Mouse (Mus musculus) layer of hippocampus, adult 6 months (tissue): Measurements from ENCODE around the gene Acp4. TPM values are rescaled to one million over a fixed set of nuclear protein-coding genes. Genes with fewer than 3 reads are reported as not detected.

Experiments used
- long read RNA-seq, 2 experiments: library from polyadenylated mRNA; unstranded; transcript quantifications; one replicate each; pipeline ENCODE4 v2.0.0; 2019 to 2020
- polyA plus RNA-seq: library from polyadenylated mRNA; unstranded; fragments of <200 nt; fragmentation: Nextera tagmentation; gene quantifications from 2 replicates; pipeline ENCODE4 v1.2.3, GENCODE M21; 2021

The Acp4 gene
- not detected in 2 replicates for polyA plus RNA-seq
- long read RNA-seq, experiment 1, result 0 reads
- long read RNA-seq, experiment 2, result 0 reads

DNA sequence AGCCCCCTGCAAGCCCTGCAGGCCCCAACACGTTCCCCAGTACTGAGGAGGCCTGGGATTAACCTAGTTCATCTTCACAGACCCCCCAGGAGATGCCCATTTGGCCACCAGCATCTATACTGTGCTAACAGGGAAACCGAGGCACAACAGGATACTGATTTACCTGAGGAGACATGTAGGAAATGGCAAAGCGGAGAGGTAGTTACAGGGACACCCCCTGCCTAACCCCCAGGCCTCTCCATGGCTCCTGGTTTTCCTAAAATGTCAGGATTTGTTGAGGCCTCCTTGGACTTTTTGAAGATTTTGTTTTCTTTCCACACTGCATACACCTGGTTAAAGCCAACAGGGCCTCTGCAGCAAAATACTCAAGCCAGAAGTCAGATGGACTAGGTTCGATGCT, at the start of gene Acp4:
Gene Acp4 (minus strand): TSS at position 101 of the 400 bp plus-strand sequence.

GRCm38 (mm10) chr7:44306516-44307240, 49.5 kb upstream of the Acp4 start, which contains the start of gene Clec11a:
Gene Clec11a (minus strand): TSS chr7:44306902.

DNA sequence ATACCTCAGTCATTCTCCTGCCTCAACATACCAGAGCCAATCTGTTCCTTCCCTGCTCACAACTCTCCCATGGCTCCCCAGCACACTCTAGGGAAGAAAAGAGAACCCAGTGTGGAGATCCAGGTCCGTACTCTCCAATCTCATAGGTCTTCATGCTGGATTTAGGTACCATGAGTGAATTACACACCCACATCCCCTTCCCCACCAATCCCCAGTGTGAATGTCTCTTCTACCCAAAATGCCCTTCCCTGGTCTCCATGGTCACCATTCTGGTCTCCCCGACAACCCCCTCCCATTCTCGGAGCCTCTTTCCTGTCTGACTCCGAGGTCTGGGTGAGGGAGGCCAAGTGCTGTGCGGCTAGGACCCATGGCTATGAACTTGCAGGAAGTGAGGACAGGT, 4.0 kb upstream of the Acp4 start, which contains the start of gene Gm15517:
Gene Gm15517 (plus strand): TSS at position 301 of the 400 bp plus-strand sequence.

DNA sequence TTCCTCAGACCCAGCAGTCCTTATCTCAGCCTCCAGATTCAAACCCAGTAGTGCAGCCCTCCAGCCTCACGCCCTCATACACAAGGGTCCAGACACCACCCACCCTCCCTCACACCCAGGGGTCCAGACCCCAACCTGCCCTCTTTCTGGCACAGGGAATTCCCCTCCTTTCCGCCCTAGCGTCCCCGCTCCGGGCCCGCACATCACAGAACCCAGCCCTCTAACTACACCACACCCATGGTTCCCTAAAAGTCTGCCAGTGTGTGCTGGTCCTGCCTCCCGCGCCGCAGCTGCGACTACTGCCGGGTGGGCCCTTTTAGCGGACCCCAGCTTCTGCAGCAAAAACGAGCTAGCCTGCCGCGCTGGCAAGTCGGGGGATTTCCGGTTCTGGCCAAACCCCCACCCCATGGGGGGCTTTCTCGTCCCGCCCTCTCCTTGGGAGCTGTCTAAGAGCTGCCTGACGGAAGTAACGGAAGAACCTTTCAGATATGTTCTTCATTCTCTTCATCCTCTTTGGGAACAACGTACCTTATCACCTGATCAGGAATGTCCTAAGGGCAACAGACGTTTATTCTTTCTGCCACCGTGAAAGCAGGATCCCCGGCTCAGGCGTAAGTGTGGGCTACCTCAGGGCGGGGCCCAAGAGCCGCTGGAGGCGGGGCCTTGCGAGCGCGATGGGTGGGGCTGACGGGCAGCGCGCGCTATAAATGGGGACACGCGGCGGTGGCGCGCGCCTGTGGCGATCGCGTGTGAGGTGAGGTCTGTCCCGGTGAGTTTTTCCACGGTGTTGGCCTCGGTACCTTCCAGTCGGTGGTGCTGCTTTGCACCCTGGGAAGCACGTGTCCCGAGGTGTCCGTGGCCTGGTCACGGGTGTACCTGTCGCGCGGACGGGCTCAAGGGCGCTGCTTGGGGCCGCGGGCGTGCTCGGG, 10.9 kb downstream of the Acp4 start, which contains the start of the genes 1700028J19Rik and 2410002F23Rik:
Gene 1700028J19Rik (minus strand): TSS at position 641 of the 929 bp plus-strand sequence.
Gene 2410002F23Rik (plus strand): TSS at position 668 of the 929 bp plus-strand sequence.

DNA sequence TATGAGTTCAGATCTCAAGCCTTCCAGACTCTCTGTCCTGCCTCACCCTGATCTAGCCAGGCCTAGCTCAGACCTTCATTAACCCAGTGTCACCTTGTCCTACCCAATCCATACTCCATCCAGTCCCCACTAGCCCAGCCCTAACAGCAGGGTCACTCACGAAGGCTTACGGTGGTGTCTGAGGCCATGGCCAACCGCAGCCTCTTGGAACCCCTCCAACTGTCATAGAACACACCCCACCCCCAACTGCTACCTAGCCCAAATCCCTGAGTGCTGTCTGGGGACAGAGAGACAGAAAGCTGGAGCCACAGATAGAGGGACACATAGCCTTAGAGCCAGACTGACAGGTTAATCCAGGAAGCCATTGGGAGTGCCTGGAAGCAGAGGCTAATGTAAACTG, 21.3 kb downstream of the Acp4 start, which contains the start of gene Gm36864:
Gene Gm36864 (plus strand): TSS at position 269 of the 400 bp plus-strand sequence.

DNA sequence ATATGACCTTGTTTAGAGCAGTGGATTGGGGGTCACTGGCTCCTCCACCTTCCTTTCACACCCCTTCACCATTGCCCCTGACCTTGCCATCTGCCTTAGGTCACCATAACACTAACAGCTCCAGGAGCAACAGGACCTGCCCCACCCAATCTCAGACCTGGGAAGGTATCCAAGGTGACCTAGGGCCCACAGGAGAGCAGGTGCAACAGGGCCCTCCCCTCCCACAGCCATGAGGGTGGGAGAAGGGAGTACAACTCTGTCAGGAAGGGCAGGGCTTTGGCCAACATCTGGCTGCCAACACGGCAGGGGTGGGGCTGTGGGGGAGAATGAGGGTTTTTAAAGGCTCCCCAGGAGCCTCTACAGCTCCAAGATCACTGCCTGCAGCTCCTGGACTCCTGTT, 32.1 kb downstream of the Acp4 start, which contains the start of gene Klk1:
Gene Klk1 (plus strand): TSS at position 285 of the 400 bp plus-strand sequence.

DNA sequence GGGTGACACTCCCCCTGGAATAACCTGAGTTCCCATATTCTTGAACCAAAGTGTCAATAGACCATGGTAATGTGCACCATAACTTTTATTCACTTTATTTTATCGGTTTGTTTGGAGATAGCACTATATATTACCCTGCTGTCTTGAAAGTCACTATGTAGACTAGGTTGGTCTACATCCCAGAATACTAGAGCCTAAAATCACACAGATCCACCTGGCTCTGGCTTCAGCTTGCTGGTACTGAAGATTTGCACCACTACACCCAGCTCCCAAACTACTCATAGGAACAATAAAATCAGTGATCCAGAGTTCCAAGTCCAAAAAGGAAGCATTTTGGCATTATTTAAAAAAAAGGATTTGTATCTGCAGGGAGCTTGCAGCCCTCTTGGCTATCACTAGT, 41.5 kb downstream of the Acp4 start, which contains the start of gene Klk1b5:
Gene Klk1b5 (plus strand): TSS at position 301 of the 400 bp plus-strand sequence.

DNA sequence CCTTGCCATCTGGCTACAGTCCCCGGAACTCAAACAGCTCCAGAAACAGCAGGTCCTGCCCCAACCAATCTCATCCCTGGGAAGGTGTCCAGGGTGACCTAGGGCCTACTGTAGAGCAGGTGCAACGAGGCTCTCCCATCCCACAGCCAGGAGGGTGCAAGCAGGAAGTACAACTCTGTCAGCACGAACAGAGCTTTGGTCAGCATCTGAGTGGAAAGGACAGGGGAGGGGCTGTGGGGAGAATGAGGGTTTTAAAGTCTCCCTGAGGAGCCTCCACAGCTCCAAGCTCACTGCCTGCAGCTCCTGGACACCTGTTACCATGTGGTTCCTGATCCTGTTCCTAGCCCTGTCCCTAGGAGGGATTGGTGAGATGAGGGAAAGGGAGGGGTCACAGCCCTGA, 50.0 kb downstream of the Acp4 start, which contains the start of gene Klk1b4:
Gene Klk1b4 (plus strand): TSS at position 301 of the 400 bp plus-strand sequence.

Other genes with a start within 250 kb of the Acp4 start
- gene Klk1b26, start 245.2 kb downstream of the Acp4 start, polyA plus RNA-seq, result not detected in 2 replicates
- 0.16 and 0.28 TPM in 2 replicates for gene Klk1b27, start 205.1 kb downstream of the Acp4 start, polyA plus RNA-seq
- gene Klk1b21, start 155.1 kb downstream of the Acp4 start, polyA plus RNA-seq, result not detected in 2 replicates
- gene Klk1b22, start 144.7 kb downstream of the Acp4 start, polyA plus RNA-seq, result not detected in 2 replicates
- gene Klk1b16, start 120.6 kb downstream of the Acp4 start, polyA plus RNA-seq, result not detected in 2 replicates
- 0.23 TPM in 1 of 2 replicates, not detected in the other for gene Klk1b24, start 69.1 kb downstream of the Acp4 start, polyA plus RNA-seq
- not detected in 2 replicates for gene Klk1b3, start 59.2 kb downstream of the Acp4 start, polyA plus RNA-seq
- gene Klk1b4, start 49.9 kb downstream of the Acp4 start, polyA plus RNA-seq, result not detected in 2 replicates
- gene Klk1b5, start 41.4 kb downstream of the Acp4 start, polyA plus RNA-seq, result not detected in 2 replicates
- not detected in 2 replicates for gene Klk1, start 32.0 kb downstream of the Acp4 start, polyA plus RNA-seq
- gene Gm36864, start 21.2 kb downstream of the Acp4 start, polyA plus RNA-seq, result not detected in 2 replicates
- gene 1700028J19Rik, start 10.7 kb downstream of the Acp4 start, polyA plus RNA-seq, result 1.8 and 2.1 TPM in 2 replicates
- 110 and 113 TPM in 2 replicates for gene 2410002F23Rik, start 10.7 kb downstream of the Acp4 start, polyA plus RNA-seq
- not detected in 2 replicates for gene Gm15517, start 4.1 kb upstream of the Acp4 start, polyA plus RNA-seq
- 3.0 and 3.8 TPM in 2 replicates for gene Clec11a, start 49.5 kb upstream of the Acp4 start, polyA plus RNA-seq
- 89.2 and 112 TPM in 2 replicates for gene Shank1, start 52.9 kb upstream of the Acp4 start, polyA plus RNA-seq
- gene Syt3, start 126.7 kb upstream of the Acp4 start, polyA plus RNA-seq, result 46.6 and 59.0 TPM in 2 replicates
- gene 1700008O03Rik, start 128.4 kb upstream of the Acp4 start, polyA plus RNA-seq, result 1.5 and 2.1 TPM in 2 replicates
- gene Lrrc4b, start 171.6 kb upstream of the Acp4 start, polyA plus RNA-seq, result 8.4 and 10.6 TPM in 2 replicates
- 0.99 and 1.0 TPM in 2 replicates for gene Aspdh, start 208.0 kb upstream of the Acp4 start, polyA plus RNA-seq
- gene Josd2, start 210.6 kb upstream of the Acp4 start, polyA plus RNA-seq, result 88.4 and 99.9 TPM in 2 replicates
- 272 and 282 TPM in 2 replicates for gene Emc10, start 239.2 kb upstream of the Acp4 start, polyA plus RNA-seq
- gene Fam71e1, start 239.2 kb upstream of the Acp4 start, polyA plus RNA-seq, result 7.0 and 9.4 TPM in 2 replicates